Mouse (Mus musculus) fibroblast of lung, adult 2 months (primary cell): ENCODE data around the gene Med23.

Source experiments
- DNase-seq: peaks from one replicate; pipeline ENCODE4 v3.0.0-alpha.2; 2011; ENCODE audit warnings: low read depth

Gene Med23

GRCm38 (mm10) chr10:24873624-24874023 lies 3.8 kb downstream of the Med23 start:
- DNase-seq, result no peak

- DNase-seq, result no peak
Observed at GRCm38 (mm10) chr10:24886008-24886407, 16.2 kb downstream of the Med23 start.

- DNase-seq, result no peak
Observed at GRCm38 (mm10) chr10:24888343-24888742, 18.6 kb downstream of the Med23 start.

- no peak for DNase-seq
Observed at GRCm38 (mm10) chr10:24895927-24896326, 26.1 kb downstream of the Med23 start.

- no peak for DNase-seq
Observed at GRCm38 (mm10) chr10:24905627-24906026, 35.8 kb downstream of the Med23 start.

GRCm38 (mm10) chr10:24911199-24911598 lies 41.4 kb downstream of the Med23 start:
- no peak for DNase-seq

- DNase-seq, result no peak
Observed at GRCm38 (mm10) chr10:24912576-24912975, 42.8 kb downstream of the Med23 start.

- DNase-seq, result no peak
Observed at GRCm38 (mm10) chr10:24915486-24915885, 45.7 kb downstream of the Med23 start.

GRCm38 (mm10) chr10:24922977-24923376 lies 53.2 kb downstream of the Med23 start:
- DNase-seq, result no peak

GRCm38 (mm10) chr10:24924296-24924695 lies 54.5 kb downstream of the Med23 start:
- DNase-seq, result no peak

GRCm38 (mm10) chr10:24926380-24926779 lies 56.6 kb downstream of the Med23 start:
- DNase-seq, result no peak

- no peak for DNase-seq
Observed at GRCm38 (mm10) chr10:24926962-24927720, 57.4 kb downstream of the Med23 start, which contains the start of gene Arg1. Gene Arg1 (minus strand): TSS chr10:24927484.

- DNase-seq, result no peak
Observed at GRCm38 (mm10) chr10:24928072-24928471, 58.3 kb downstream of the Med23 start.

GRCm38 (mm10) chr10:24930143-24930542 lies 60.4 kb downstream of the Med23 start:
- no peak for DNase-seq

- DNase-seq, result no peak
Observed at GRCm38 (mm10) chr10:24947871-24948270, 78.1 kb downstream of the Med23 start.

GRCm38 (mm10) chr10:24948278-24948677 lies 78.5 kb downstream of the Med23 start:
- DNase-seq, result no peak

- DNase-seq, result no peak
Observed at GRCm38 (mm10) chr10:24950223-24950622, 80.4 kb downstream of the Med23 start.

GRCm38 (mm10) chr10:24951575-24951974 lies 81.8 kb downstream of the Med23 start:
- DNase-seq, result no peak

- no peak for DNase-seq
Observed at GRCm38 (mm10) chr10:24952549-24952948, 82.8 kb downstream of the Med23 start.

GRCm38 (mm10) chr10:24953876-24954275 lies 84.1 kb downstream of the Med23 start:
- DNase-seq, result no peak

- DNase-seq, result no peak
Observed at GRCm38 (mm10) chr10:24958280-24959042, 88.7 kb downstream of the Med23 start.

GRCm38 (mm10) chr10:24959043-24959916 lies 89.5 kb downstream of the Med23 start:
- no peak for DNase-seq
